Mouse (Mus musculus) hindbrain, embryonic 11.5 days (tissue): ENCODE measurements around the gene Ablim1. TPM values are rescaled to one million over a fixed set of nuclear protein-coding genes. Genes with fewer than 3 reads are reported as not detected.
A peak's percentile ranks its signal among the peaks of the same experiment; 100 is the strongest.

Experiments
- ATAC-seq: fragments of 200-750 bp; cut with Nextera tagmentation; 2 replicates; pipeline ENCODE4 v1.8.0; 2017; ENCODE audit warnings: mild to moderate bottlenecking, moderate TSS enrichment, moderate library complexity; ENCODE audit not compliant: low FRiP score
- DNase-seq: peaks from one replicate; pipeline ENCODE4 v3.0.0-alpha.2; 2015; ENCODE audit warnings: low spot score
- H3K27ac ChIP-seq: fragments of 300-500 bp; sonication (generic); 2 replicates; pipeline ENCODE4 v1.5.1; 2014; ENCODE audit warnings: mild to moderate bottlenecking, low read depth, low read length
- H3K27me3 ChIP-seq: fragments of 300-500 bp; sonication (generic); 2 replicates; pipeline ENCODE4 v1.6.1; 2014; ENCODE audit warnings: mild to moderate bottlenecking, low read length, moderate library complexity, mixed read lengths; ENCODE audit not compliant: control insufficient read depth, insufficient read depth
- H3K36me3 ChIP-seq: fragments of 300-500 bp; sonication (generic); 2 replicates; pipeline ENCODE4 v1.6.1; 2014; ENCODE audit warnings: mild to moderate bottlenecking, low read length, moderate library complexity, mixed read lengths; ENCODE audit not compliant: control insufficient read depth, insufficient read depth
- H3K4me1 ChIP-seq: fragments of 300-500 bp; sonication (generic); replicated peaks from 2 replicates; pipeline ENCODE4 v1.6.1; 2014; ENCODE audit warnings: low read length, mixed read lengths; ENCODE audit not compliant: control insufficient read depth, insufficient read depth
- H3K4me2 ChIP-seq: fragments of 300-500 bp; sonication (generic); replicated peaks from 2 replicates; pipeline ENCODE4 v1.6.1; 2014; ENCODE audit warnings: mild to moderate bottlenecking, low read depth, low read length
- H3K4me3 ChIP-seq: fragments of 300-500 bp; sonication (generic); 2 replicates; pipeline ENCODE4 v1.5.1; 2014; ENCODE audit warnings: low read depth, low read length
- H3K9ac ChIP-seq: fragments of 300-500 bp; sonication (generic); 2 replicates; pipeline ENCODE4 v1.6.1; 2014; ENCODE audit warnings: low read depth, low read length
- H3K9me3 ChIP-seq: fragments of 300-500 bp; sonication (generic); 2 replicates; pipeline ENCODE4 v1.6.1; 2016; ENCODE audit warnings: low read length; ENCODE audit not compliant: control insufficient read depth
- WGBS: fragments of 180-500 bp; shearing (Covaris S2); extraction: QIAGEN DNeasy Blood & Tissue Kit; methylation state at CpG from one replicate; pipeline ENCODE4 v1.1.7; 2014; 5-methylcytosine and 5-hydroxymethylcytosine counted together
- polyA plus RNA-seq: library from polyadenylated mRNA; unstranded; fragments of >200 nt; fragmentation: Nextera tagmentation; extraction: Ambion mirVana; gene quantifications from 2 replicates; pipeline ENCODE4 v1.2.1, GENCODE M21; 2014

The Ablim1 gene
- 18.3 and 18.6 TPM in 2 replicates for polyA plus RNA-seq

GRCm38 (mm10) chr19:57314346-57315012 is at the start of gene Ablim1:
Gene Ablim1, minus strand, starts transcription at chr19:57314919.
- H3K4me3 ChIP-seq: peak within 1 kb of the TSS; percentile 47
- 3% methylated on average over 49 of the region's 52 CpGs for WGBS
- DNase-seq: peak; percentile 54

GRCm38 (mm10) chr19:57363538-57363937 is 48.8 kb upstream of the Ablim1 start:
- DNase-seq: no peak
- H3K4me1 ChIP-seq: peaks cover 5% of the 10 kb centered on the region; the same call in 1 of the 2 replicates
- H3K4me2 ChIP-seq: no peak overlapping the region; the same call in 1 of the 2 replicates
- no peak overlapping the region for H3K27ac ChIP-seq
- H3K36me3 ChIP-seq: no peaks in the 10 kb centered on the region
- H3K4me3 ChIP-seq: no peak overlapping the region
- ATAC-seq: no peak
- 91% methylated on average over 7 of the region's 7 CpGs for WGBS
- H3K27me3 ChIP-seq: no peaks in the 10 kb centered on the region
- H3K9me3 ChIP-seq: no peaks in the 10 kb centered on the region
- H3K9ac ChIP-seq: no peak overlapping the region

More at GRCm38 (mm10) chr19:57314346-57315012, at the start of gene Ablim1:
- Histone ChIP-seq H3K9ac (peak within 1 kb of the TSS; percentile 62), H3K9me3 (no peaks in the 10 kb centered on the region), H3K27me3 (peaks cover 14% of the 10 kb centered on the region), H3K36me3 (no peaks in the 10 kb centered on the region), H3K27ac (no peak within 1 kb of the TSS), H3K4me1 (0 out of 2 replicates have a peak, but pooled peaks cover 6% of the 10 kb centered on the region), H3K4me2 (peak within 1 kb of the TSS; percentile 99)
- ATAC-seq: peak; percentile 54; the same call in 1 of the 2 replicates

- H3K4me3 ChIP-seq: no peak overlapping the region
- no peak overlapping the region for H3K9ac ChIP-seq
- ATAC-seq (no peak), DNase-seq (no peak)
- peak overlapping the region; percentile 31 for H3K4me2 ChIP-seq
- H3K27me3 ChIP-seq: no peaks in the 10 kb centered on the region
- peaks cover 5% of the 10 kb centered on the region; the same call in 1 of the 2 replicates for H3K4me1 ChIP-seq
- no peak overlapping the region for H3K27ac ChIP-seq
- no peaks in the 10 kb centered on the region for H3K36me3 ChIP-seq
- WGBS: 42% methylated on average over 7 of the region's 7 CpGs
- H3K9me3 ChIP-seq: no peaks in the 10 kb centered on the region
Observed at GRCm38 (mm10) chr19:57363076-57363475, 48.4 kb upstream of the Ablim1 start.

GRCm38 (mm10) chr19:57362586-57362985 is 47.9 kb upstream of the Ablim1 start:
- Histone ChIP-seq H3K4me2 (peak overlapping the region; percentile 31), H3K9ac (no peak overlapping the region), H3K36me3 (no peaks in the 10 kb centered on the region), H3K4me1 (peaks cover 5% of the 10 kb centered on the region; the same call in 1 of the 2 replicates), H3K27me3 (no peaks in the 10 kb centered on the region), H3K9me3 (no peaks in the 10 kb centered on the region), H3K27ac (no peak overlapping the region), H3K4me3 (0 out of 2 replicates have a peak overlapping the region, but pooled peaks have one; percentile 10)
- 60% methylated on average over 5 of the region's 5 CpGs for WGBS
- ATAC-seq (no peak), DNase-seq (no peak)

- no peaks in the 10 kb centered on the region for H3K27me3 ChIP-seq
- ATAC-seq: no peak
- peak overlapping the region; percentile 100 for H3K9ac ChIP-seq
- 13% methylated on average over 3 of the region's 3 CpGs for WGBS
- no peaks in the 10 kb centered on the region for H3K36me3 ChIP-seq
- H3K4me3 ChIP-seq: peak overlapping the region; percentile 86
- peak overlapping the region; percentile 94 for H3K27ac ChIP-seq
- DNase-seq: no peak
- no peaks in the 10 kb centered on the region for H3K9me3 ChIP-seq
- peak overlapping the region; percentile 51 for H3K4me2 ChIP-seq
- peaks cover 5% of the 10 kb centered on the region; the same call in 1 of the 2 replicates for H3K4me1 ChIP-seq
Observed at GRCm38 (mm10) chr19:57361939-57362307, 47.2 kb upstream of the Ablim1 start.

- no peaks in the 10 kb centered on the region for H3K27me3 ChIP-seq
- ATAC-seq (peak; percentile 85), DNase-seq (peak; percentile 70)
- peak overlapping the region; percentile 51 for H3K4me2 ChIP-seq
- peaks cover 4% of the 10 kb centered on the region; the same call in 1 of the 2 replicates for H3K4me1 ChIP-seq
- no peaks in the 10 kb centered on the region for H3K36me3 ChIP-seq
- no peaks in the 10 kb centered on the region for H3K9me3 ChIP-seq
- H3K4me3 ChIP-seq: peak overlapping the region; percentile 86
- H3K27ac ChIP-seq: peak overlapping the region; percentile 94
- under 1% methylated on average over 73 of the region's 78 CpGs for WGBS
- peak overlapping the region; percentile 100 for H3K9ac ChIP-seq
Observed at GRCm38 (mm10) chr19:57361131-57361938, 46.6 kb upstream of the Ablim1 start.

- ATAC-seq (peak; percentile 94), DNase-seq (peak; percentile 98)
- no peaks in the 10 kb centered on the region for H3K9me3 ChIP-seq
- H3K27me3 ChIP-seq: no peaks in the 10 kb centered on the region
- no peaks in the 10 kb centered on the region; the same call in 1 of the 2 replicates for H3K4me1 ChIP-seq
- 3% methylated on average over 41 of the region's 70 CpGs for WGBS
- H3K36me3 ChIP-seq: no peaks in the 10 kb centered on the region
- H3K27ac ChIP-seq: peak within 1 kb of the TSS; percentile 94
- peak within 1 kb of the TSS; percentile 100 for H3K9ac ChIP-seq
- H3K4me3 ChIP-seq: peak within 1 kb of the TSS; percentile 86
- peak within 1 kb of the TSS; percentile 51 for H3K4me2 ChIP-seq
Observed at GRCm38 (mm10) chr19:57360341-57361130, 45.8 kb upstream of the Ablim1 start, which contains the start of gene Fam160b1. Gene Fam160b1, plus strand, starts transcription at chr19:57360680.

GRCm38 (mm10) chr19:57359701-57360326 is 45.1 kb upstream of the Ablim1 start:
- no peak overlapping the region for H3K27ac ChIP-seq
- H3K4me1 ChIP-seq: no peaks in the 10 kb centered on the region; the same call in 1 of the 2 replicates
- no peak overlapping the region; the same call in 1 of the 2 replicates for H3K9ac ChIP-seq
- peak overlapping the region; percentile 44 for H3K4me2 ChIP-seq
- no peaks in the 10 kb centered on the region for H3K9me3 ChIP-seq
- WGBS: 55% methylated on average over 10 of the region's 10 CpGs
- DNase-seq (peak; percentile 24), ATAC-seq (no peak)
- H3K36me3 ChIP-seq: no peaks in the 10 kb centered on the region
- no peaks in the 10 kb centered on the region for H3K27me3 ChIP-seq
- peak overlapping the region; percentile 86; the same call in 1 of the 2 replicates for H3K4me3 ChIP-seq
